Mouse (Mus musculus) lung, adult 2 months (tissue): Measurements from ENCODE around the gene Dhrs7. TPM values are rescaled to one million over a fixed set of nuclear protein-coding genes. Genes with fewer than 3 reads are reported as not detected.
"Not testable (repeated sequence)": the region's sequence is repeated elsewhere in the genome, so short reads cannot be mapped to it uniquely, and the experiment has no call there.

Source experiments
- DNase-seq: peaks from one replicate; pipeline ENCODE4 v3.0.0; 2022
- H3K4me1 ChIP-seq: fragments of 200-500 bp; 2 replicates; pipeline ENCODE4 v1.6.1; 2011; ENCODE audit warnings: low read length; ENCODE audit not compliant: control insufficient read depth, insufficient read depth
- H3K4me3 ChIP-seq: fragments of 200-500 bp; replicated peaks from 2 replicates; pipeline ENCODE3; 2011; ENCODE audit warnings: low read depth, mild to moderate bottlenecking, control low read depth, low read length; ENCODE audit errors: extremely low read depth
- CTCF ChIP-seq: fragments of 200-500 bp; IDR thresholded peaks from 2 replicates; pipeline ENCODE4 v1.5.1; 2011; ENCODE audit warnings: mild to moderate bottlenecking, low read length, control low read depth; ENCODE audit not compliant: insufficient read depth
- POLR2A ChIP-seq: fragments of 200-500 bp; IDR thresholded peaks from 2 replicates; pipeline ENCODE4 v1.6.1; 2011; ENCODE audit warnings: low read depth, mild to moderate bottlenecking, control low read depth, low read length, borderline replicate concordance; ENCODE audit errors: extremely low read depth
- WGBS: fragments of 180-500 bp; shearing (Covaris S2); methylation state at CpG from one replicate; pipeline ENCODE4 v1.1.7; 2018; 5-methylcytosine and 5-hydroxymethylcytosine counted together
- polyA plus RNA-seq: library from polyadenylated mRNA; depleted of rRNA; stranded (reverse); fragments of >200 nt; gene quantifications from 2 replicates; pipeline ENCODE4 v1.2.3, GENCODE M21; 2012; rRNA removed

The Dhrs7 gene
- 53.4 and 72.3 TPM in 2 replicates for polyA plus RNA-seq

DNA sequence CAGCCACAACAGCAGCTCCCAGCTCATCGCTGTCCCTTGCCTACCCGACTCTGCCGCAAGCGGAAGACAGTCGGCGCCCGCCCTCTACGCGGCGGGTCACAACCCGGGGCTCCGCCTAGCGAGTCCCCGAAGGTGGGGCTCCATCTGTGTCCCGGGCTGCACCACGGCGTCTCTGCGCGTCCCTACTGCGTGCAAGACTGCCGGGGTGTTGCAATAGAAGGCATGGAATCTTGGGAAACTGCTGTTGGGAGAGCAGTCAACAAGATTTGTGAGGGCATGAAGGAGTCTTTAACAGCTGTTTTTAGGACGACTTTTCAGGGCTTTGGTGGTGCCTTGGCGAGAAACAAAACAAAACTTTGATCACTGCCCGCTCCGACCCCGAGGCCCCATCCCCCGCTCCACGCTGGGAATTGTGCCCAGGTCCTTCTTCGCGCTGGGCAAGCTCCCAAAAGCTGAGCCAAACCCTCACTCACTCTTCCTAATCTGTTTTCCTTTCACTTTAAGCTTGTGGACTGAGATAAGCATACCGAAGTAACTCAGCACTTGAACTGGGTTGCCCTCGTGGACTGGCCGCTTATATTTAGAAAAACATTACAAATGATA lies at the start of gene Dhrs7:
Gene Dhrs7, minus strand, starts transcription at position 175 of the 603 bp plus-strand sequence.
- TF ChIP-seq CTCF (no peak), POLR2A (peak; percentile 93; the same call in 1 of the 2 replicates)
- Histone ChIP-seq H3K4me1 (peaks cover 7% of the 10 kb centered on the region), H3K4me3 (peak within 1 kb of the TSS; percentile 88)
- DNase-seq, result peak; percentile 89
- under 1% methylated on average over 33 of the region's 33 CpGs for WGBS

DNA sequence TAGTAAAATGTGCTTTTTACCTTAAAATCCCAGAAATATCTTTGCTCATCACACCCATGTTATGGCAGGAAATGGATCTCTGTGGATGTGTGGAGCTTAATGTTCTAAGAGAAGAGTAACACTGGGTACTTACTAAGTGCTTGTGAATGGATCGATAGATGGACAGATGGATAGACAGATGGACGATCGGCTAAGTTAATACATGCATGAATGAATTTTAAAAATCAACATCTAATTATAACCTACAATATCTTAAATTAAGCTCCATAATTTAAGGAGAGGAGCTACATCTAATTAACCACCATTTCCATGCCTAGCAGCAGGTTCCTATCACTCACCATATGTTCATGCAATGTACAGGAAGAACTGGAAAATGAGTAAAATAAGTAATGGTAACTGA lies 45.3 kb upstream of the Dhrs7 start:
- H3K4me3 ChIP-seq, result no peak overlapping the region
- H3K4me1 ChIP-seq, result no peaks in the 10 kb centered on the region
- DNase-seq, result no peak
- no peak for TF ChIP-seq POLR2A
- WGBS, result 96% methylated on average over 3 of the region's 3 CpGs

DNA sequence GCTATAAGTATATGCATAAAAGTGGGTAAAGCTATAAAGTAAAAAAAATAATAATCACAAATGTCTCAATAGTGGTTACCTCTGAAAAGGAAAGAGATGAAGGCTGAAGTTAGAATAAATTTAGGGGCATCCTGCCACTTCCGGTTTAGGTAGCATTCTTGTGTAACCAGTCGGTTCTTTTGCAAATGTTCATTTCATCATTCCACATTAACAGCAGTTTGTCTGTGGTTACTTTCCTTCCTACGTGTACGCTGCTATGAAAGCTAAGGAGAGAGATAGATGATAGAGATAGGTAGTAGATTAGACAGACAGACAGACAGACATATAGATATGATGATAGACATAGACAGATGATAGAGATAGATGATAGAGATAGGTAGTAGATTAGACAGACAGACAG lies 39.4 kb upstream of the Dhrs7 start:
- DNase-seq, result no peak
- Histone ChIP-seq H3K4me1 (no peaks in the 10 kb centered on the region), H3K4me3 (no peak overlapping the region)
- TF ChIP-seq POLR2A, result no peak
- no peak for TF ChIP-seq CTCF
- 76% methylated on average over 4 of the region's 4 CpGs for WGBS

DNA sequence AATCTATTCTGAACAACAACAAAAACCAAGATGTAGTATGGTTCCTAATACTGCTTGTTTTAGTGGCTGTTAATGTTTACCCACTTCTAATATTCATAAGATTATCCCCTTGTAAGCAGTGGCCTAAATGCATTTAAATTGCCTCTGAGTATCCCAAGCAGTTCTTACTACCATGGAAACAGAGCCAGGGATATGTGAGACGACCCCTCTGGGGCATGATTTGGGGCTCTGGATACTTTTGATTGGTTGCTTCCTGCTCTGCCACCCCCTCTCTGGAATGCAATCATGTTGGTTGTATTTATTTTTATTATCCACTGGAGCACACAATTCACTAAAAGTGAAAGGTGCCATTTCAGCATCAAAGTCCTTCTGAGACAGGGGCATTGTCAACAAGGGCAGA lies 35.3 kb upstream of the Dhrs7 start:
- TF ChIP-seq POLR2A, result no peak
- no peak for TF ChIP-seq CTCF
- DNase-seq, result no peak
- WGBS, result 31% methylated on average over 1 of the region's 1 CpGs

DNA sequence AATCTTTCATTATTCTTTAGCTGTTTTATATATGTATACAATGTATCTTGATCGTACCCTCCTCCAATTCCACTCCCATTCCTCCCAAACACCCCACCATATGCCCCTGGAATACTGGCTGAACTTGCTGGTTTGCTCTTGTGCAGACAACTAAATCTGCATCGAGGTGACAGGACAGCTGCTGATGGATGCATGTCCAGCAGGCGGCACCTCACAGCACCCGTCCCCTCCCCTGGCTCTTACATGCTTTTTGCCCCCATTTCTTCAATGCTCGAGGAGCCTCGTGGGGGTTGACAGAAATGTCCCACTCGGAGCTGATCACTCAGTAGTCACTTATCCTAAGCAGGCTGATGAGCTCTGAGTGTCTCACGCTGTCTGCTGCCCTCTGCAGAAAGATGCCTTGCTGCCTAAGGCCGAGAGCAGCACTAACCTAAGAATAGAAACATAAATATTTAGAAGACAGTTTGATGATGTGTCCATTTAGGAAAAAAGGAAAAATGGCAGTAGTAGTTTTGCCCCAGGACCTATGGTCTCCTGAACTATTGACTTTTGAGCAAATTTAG lies 30.3 kb upstream of the Dhrs7 start:
- Histone ChIP-seq H3K4me3 (no peak overlapping the region), H3K4me1 (0 out of 2 replicates have a peak, but pooled peaks cover 5% of the 10 kb centered on the region)
- TF ChIP-seq POLR2A, result no peak
- TF ChIP-seq CTCF, result peak; percentile 29; the same call in 1 of the 2 replicates
- WGBS, result 19% methylated on average over 9 of the region's 9 CpGs
- DNase-seq, result no peak

More for the DNA sequence above, 35.3 kb upstream of the Dhrs7 start:
- H3K4me3 ChIP-seq, result no peak overlapping the region
- H3K4me1 ChIP-seq, result no peaks in the 10 kb centered on the region

DNA sequence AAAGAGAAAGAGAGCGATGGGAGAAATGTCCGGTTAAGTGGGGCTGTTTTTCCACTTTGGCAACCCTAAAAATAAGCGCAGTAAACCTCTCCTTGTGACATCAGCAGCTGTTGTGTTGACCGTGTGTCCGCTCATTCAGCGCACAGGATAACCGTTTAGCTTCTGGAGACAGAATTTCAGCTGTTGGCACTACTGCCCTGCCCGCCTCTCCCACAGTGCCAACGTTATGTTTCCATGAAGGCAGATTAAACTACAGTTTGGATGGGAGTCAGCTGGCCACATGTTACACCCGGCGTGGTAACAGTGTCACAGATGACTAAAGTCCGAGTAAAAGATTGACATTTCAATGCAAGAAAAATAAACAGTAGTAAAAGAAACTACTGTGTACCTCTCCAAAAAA lies 29.7 kb upstream of the Dhrs7 start:
- Histone ChIP-seq H3K4me1 (0 out of 2 replicates have a peak, but pooled peaks cover 5% of the 10 kb centered on the region), H3K4me3 (no peak overlapping the region)
- TF ChIP-seq POLR2A (no peak), CTCF (no peak)
- no peak for DNase-seq
- 36% methylated on average over 12 of the region's 12 CpGs for WGBS

DNA sequence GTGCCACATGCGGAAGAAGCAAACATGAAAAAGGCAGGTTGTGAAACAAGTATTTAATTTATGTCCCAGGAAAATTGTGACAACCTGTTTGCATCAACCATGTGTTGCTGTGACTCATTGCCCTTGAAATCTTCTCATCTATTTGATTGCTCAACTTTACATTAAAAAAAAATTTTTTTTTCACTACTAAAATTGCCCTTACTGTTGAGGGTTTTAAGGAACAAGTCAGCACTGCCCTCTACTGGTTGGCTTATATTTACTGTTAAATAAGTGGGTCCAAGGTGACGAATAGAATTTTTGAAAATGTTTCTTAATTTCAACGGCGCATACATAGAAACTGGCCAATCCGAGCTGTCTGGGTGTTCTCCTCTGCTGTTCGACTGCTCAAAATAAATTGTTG lies 29.2 kb upstream of the Dhrs7 start:
- TF ChIP-seq CTCF (no peak), POLR2A (no peak)
- DNase-seq, result peak; percentile 14
- WGBS, result 23% methylated on average over 6 of the region's 6 CpGs
- Histone ChIP-seq H3K4me3 (no peak overlapping the region), H3K4me1 (0 out of 2 replicates have a peak, but pooled peaks cover 5% of the 10 kb centered on the region)

DNA sequence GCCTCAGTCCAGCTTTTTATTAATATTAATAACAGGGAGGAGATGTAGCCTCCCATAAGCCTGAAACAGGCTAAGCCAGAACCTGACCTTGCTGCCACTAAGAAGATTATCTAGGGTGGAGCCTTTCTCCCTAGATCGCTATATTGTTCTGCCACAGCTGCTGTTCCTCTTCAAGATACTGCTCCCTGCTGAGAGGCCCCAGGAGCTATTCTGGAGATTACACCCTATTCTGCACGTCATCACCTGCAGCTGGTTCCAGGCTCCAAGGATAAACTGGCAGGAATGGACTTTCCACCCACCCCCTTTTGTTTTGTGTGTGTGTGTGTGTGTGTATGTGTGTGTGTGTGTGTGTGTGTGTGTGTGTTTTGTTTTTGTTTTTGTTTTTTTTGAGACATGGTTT lies 23.6 kb upstream of the Dhrs7 start:
- DNase-seq, H3K4me1 ChIP-seq, H3K4me3 ChIP-seq: not testable (repeated sequence)
- WGBS, result 62% methylated on average over 2 of the region's 2 CpGs

DNA sequence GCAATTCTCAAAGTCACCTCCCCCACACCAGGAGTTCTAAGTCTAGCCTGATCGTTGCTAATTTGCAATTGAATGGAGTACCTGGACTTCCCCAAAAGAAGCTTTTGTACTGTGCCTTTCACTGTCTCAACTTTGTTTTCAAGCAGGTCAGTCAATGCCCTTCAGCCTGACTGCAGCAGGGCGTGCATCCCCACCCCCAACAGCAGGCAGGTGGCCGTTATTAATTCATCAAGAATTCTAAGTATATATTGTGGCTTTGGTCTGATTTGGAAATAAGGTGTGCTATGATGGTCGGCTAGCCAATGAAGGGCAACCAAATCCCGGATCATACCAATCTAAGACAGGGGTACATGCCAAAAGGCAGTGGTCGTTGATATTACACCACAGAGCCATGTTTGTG lies 23.0 kb upstream of the Dhrs7 start:
- whole genome bisulfite sequencing, result 62% methylated on average over 6 of the region's 6 CpGs
- not testable (repeated sequence) for DNase-seq, H3K4me1 ChIP-seq, H3K4me3 ChIP-seq

DNA sequence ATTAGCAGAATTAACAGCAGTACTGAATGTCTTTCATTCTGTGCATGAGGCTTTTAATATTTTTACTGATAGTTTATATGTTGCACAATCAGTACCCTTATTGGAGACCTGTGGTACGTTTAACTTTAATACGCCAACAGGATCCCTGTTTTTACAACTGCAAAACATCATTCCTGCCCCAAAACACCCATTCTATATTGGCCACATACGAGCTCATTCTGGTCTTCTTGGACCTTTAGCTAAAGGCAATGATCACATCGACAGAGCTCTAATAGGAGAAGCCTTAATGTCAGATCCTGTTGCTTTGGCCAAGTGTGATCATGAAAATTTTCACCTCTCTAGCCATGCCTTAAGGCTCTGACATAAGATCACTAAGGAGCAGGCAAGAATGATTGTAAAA lies 21.9 kb upstream of the Dhrs7 start:
- 78% methylated on average over 4 of the region's 4 CpGs for WGBS
- not testable (repeated sequence) for H3K4me3 ChIP-seq, DNase-seq, H3K4me1 ChIP-seq
